Mouse (Mus musculus) cortical plate, adult 2 months (tissue): ENCODE results near the gene Gm28230.

ENCODE experiments used
- CTCF ChIP-seq: fragments of 200-500 bp; IDR thresholded peaks from 2 replicates; pipeline ENCODE4 v1.5.1; 2011; ENCODE audit warnings: mild to moderate bottlenecking, control low read depth, low read length; ENCODE audit not compliant: insufficient read depth; ENCODE audit errors: extremely low read depth
- POLR2A ChIP-seq: fragments of 200-500 bp; IDR thresholded peaks from 2 replicates; pipeline ENCODE4 v1.6.1; 2011; ENCODE audit warnings: mild to moderate bottlenecking, low read length, control low read depth; ENCODE audit not compliant: insufficient read depth; ENCODE audit errors: extremely low read depth

- TF ChIP-seq POLR2A (no peak), CTCF (no peak)
Observed at GRCm38 (mm10) chr2:74734996-74735811, 8.7 kb downstream of the Gm28230 start.
